Mouse (Mus musculus) forebrain, embryonic 13.5 days (tissue): ENCODE measurements around the gene Wfdc13. TPM values are rescaled to one million over a fixed set of nuclear protein-coding genes. Genes with fewer than 3 reads are reported as not detected.

ENCODE experiments used
- ATAC-seq: fragments of 200-750 bp; cut with Nextera tagmentation; 2 replicates; pipeline ENCODE4 v1.8.0; 2017
- H3K27ac ChIP-seq: fragments of 300-500 bp; sonication (generic); 2 replicates; pipeline ENCODE4 v1.5.1; 2015; ENCODE audit warnings: inconsistent platforms, mild to moderate bottlenecking, moderate library complexity
- H3K27me3 ChIP-seq: fragments of 300-500 bp; sonication (generic); 2 replicates; pipeline ENCODE4 v1.6.1; 2015; ENCODE audit warnings: mild to moderate bottlenecking, inconsistent platforms
- H3K36me3 ChIP-seq: fragments of 300-500 bp; sonication (generic); 2 replicates; pipeline ENCODE4 v1.6.1; 2015; ENCODE audit warnings: mild to moderate bottlenecking, inconsistent platforms; ENCODE audit not compliant: poor library complexity, severe bottlenecking
- H3K4me1 ChIP-seq: fragments of 300-500 bp; sonication (generic); 2 replicates; pipeline ENCODE4 v1.6.1; 2015; ENCODE audit warnings: inconsistent platforms
- H3K4me2 ChIP-seq: fragments of 300-500 bp; sonication (generic); 2 replicates; pipeline ENCODE4 v1.6.1; 2015; ENCODE audit warnings: inconsistent platforms, mild to moderate bottlenecking, moderate library complexity
- H3K4me3 ChIP-seq: fragments of 300-500 bp; sonication (generic); 2 replicates; pipeline ENCODE4 v1.5.1; 2015; ENCODE audit warnings: mild to moderate bottlenecking, inconsistent platforms
- H3K9ac ChIP-seq: fragments of 300-500 bp; sonication (generic); 2 replicates; pipeline ENCODE4 v1.6.1; 2015; ENCODE audit warnings: mild to moderate bottlenecking, inconsistent platforms
- H3K9me3 ChIP-seq: fragments of 300-500 bp; sonication (generic); replicated peaks from 2 replicates; pipeline ENCODE4 v1.6.1; 2016; ENCODE audit warnings: inconsistent platforms
- WGBS: fragments of 180-500 bp; shearing (Covaris S2); methylation state at CpG from one replicate; pipeline ENCODE4 v1.1.7; 2015; 5-methylcytosine and 5-hydroxymethylcytosine counted together
- polyA plus RNA-seq: library from polyadenylated mRNA; unstranded; fragments of >200 nt; fragmentation: Nextera tagmentation; extraction: Ambion mirVana; gene quantifications from 2 replicates; pipeline ENCODE4 v1.2.1, GENCODE M21; 2015

The Wfdc13 gene
- not detected in 2 replicates for polyA plus RNA-seq

- Histone ChIP-seq H3K36me3 (no peaks in the 10 kb centered on the region), H3K4me3 (no peak within 1 kb of the TSS), H3K4me1 (no peaks in the 10 kb centered on the region), H3K27ac (no peak within 1 kb of the TSS), H3K9ac (no peak within 1 kb of the TSS), H3K27me3 (no peaks in the 10 kb centered on the region), H3K4me2 (no peak within 1 kb of the TSS), H3K9me3 (no peaks in the 10 kb centered on the region)
- WGBS = 82% methylated on average over 3 of the region's 3 CpGs
- no peak for ATAC-seq
Measured at GRCm38 (mm10) chr2:164684807-164685206, at the start of gene Wfdc13. Wfdc13 (plus strand) TSS chr2:164685107.

GRCm38 (mm10) chr2:164635266-164635665, 49.6 kb upstream of the Wfdc13 start:
- Histone ChIP-seq H3K4me3 (no peak overlapping the region), H3K9ac (no peak overlapping the region), H3K4me1 (no peaks in the 10 kb centered on the region), H3K36me3 (no peaks in the 10 kb centered on the region), H3K4me2 (no peak overlapping the region), H3K9me3 (no peaks in the 10 kb centered on the region), H3K27me3 (no peaks in the 10 kb centered on the region), H3K27ac (no peak overlapping the region)
- WGBS = 77% methylated on average over 9 of the region's 9 CpGs
- ATAC-seq = no peak

GRCm38 (mm10) chr2:164638696-164639095, 46.2 kb upstream of the Wfdc13 start, which contains the start of gene Wfdc16:
Wfdc16 (minus strand) TSS chr2:164638796.
- Histone ChIP-seq H3K4me2 (no peak within 1 kb of the TSS), H3K4me3 (no peak within 1 kb of the TSS), H3K4me1 (0 out of 2 replicates have a peak, but pooled peaks cover 5% of the 10 kb centered on the region), H3K9ac (no peak within 1 kb of the TSS), H3K9me3 (no peaks in the 10 kb centered on the region), H3K36me3 (no peaks in the 10 kb centered on the region), H3K27ac (no peak within 1 kb of the TSS), H3K27me3 (no peaks in the 10 kb centered on the region)
- ATAC-seq = no peak
- WGBS = 86% methylated on average over 3 of the region's 3 CpGs

GRCm38 (mm10) chr2:164641129-164641528, 43.8 kb upstream of the Wfdc13 start:
- H3K27me3 ChIP-seq = no peaks in the 10 kb centered on the region
- H3K36me3 ChIP-seq = no peaks in the 10 kb centered on the region
- 0 out of 2 replicates have a peak, but pooled peaks cover 5% of the 10 kb centered on the region for H3K4me1 ChIP-seq
- no peak overlapping the region for H3K4me2 ChIP-seq
- H3K9ac ChIP-seq = no peak overlapping the region
- ATAC-seq = no peak
- no peak overlapping the region for H3K27ac ChIP-seq
- 72% methylated on average over 7 of the region's 7 CpGs for WGBS
- no peaks in the 10 kb centered on the region for H3K9me3 ChIP-seq
- H3K4me3 ChIP-seq = no peak overlapping the region

- WGBS = 75% methylated on average over 13 of the region's 13 CpGs
- H3K27me3 ChIP-seq = no peaks in the 10 kb centered on the region
- no peaks in the 10 kb centered on the region for H3K9me3 ChIP-seq
- H3K27ac ChIP-seq = no peak overlapping the region
- H3K9ac ChIP-seq = no peak overlapping the region
- H3K4me1 ChIP-seq = 0 out of 2 replicates have a peak, but pooled peaks cover 5% of the 10 kb centered on the region
- H3K4me2 ChIP-seq = no peak overlapping the region
- no peaks in the 10 kb centered on the region for H3K36me3 ChIP-seq
- ATAC-seq = no peak
- H3K4me3 ChIP-seq = no peak overlapping the region
Measured at GRCm38 (mm10) chr2:164641881-164642673, 42.8 kb upstream of the Wfdc13 start.

- Histone ChIP-seq H3K36me3 (no peaks in the 10 kb centered on the region), H3K4me2 (no peak within 1 kb of the TSS), H3K27ac (no peak within 1 kb of the TSS), H3K4me3 (no peak within 1 kb of the TSS), H3K27me3 (no peaks in the 10 kb centered on the region), H3K9me3 (no peaks in the 10 kb centered on the region), H3K9ac (no peak within 1 kb of the TSS), H3K4me1 (no peaks in the 10 kb centered on the region)
- 20% methylated on average over 11 of the region's 11 CpGs for WGBS
- no peak for ATAC-seq
Measured at GRCm38 (mm10) chr2:164655858-164656257, 29.0 kb upstream of the Wfdc13 start, which contains the start of gene Wfdc10. Wfdc10 (plus strand) TSS chr2:164656046.

- Histone ChIP-seq H3K36me3 (no peaks in the 10 kb centered on the region), H3K9me3 (no peaks in the 10 kb centered on the region), H3K4me2 (no peak within 1 kb of the TSS), H3K4me3 (no peak within 1 kb of the TSS), H3K9ac (no peak within 1 kb of the TSS), H3K4me1 (no peaks in the 10 kb centered on the region), H3K27ac (no peak within 1 kb of the TSS), H3K27me3 (no peaks in the 10 kb centered on the region)
- no peak for ATAC-seq
- 79% methylated on average over 9 of the region's 9 CpGs for WGBS
Measured at GRCm38 (mm10) chr2:164656483-164656882, 28.4 kb upstream of the Wfdc13 start, which contains the start of gene Wfdc9. Wfdc9 (minus strand) TSS chr2:164656583.

GRCm38 (mm10) chr2:164664851-164665250, 20.1 kb upstream of the Wfdc13 start:
- 90% methylated on average over 7 of the region's 7 CpGs for WGBS

GRCm38 (mm10) chr2:164670261-164670660, 14.6 kb upstream of the Wfdc13 start:
- no peak overlapping the region for H3K4me3 ChIP-seq
- H3K4me2 ChIP-seq = no peak overlapping the region
- no peaks in the 10 kb centered on the region for H3K27me3 ChIP-seq
- H3K36me3 ChIP-seq = no peaks in the 10 kb centered on the region
- 90% methylated on average over 5 of the region's 5 CpGs for WGBS
- no peak overlapping the region for H3K27ac ChIP-seq
- H3K4me1 ChIP-seq = no peaks in the 10 kb centered on the region
- no peak overlapping the region for H3K9ac ChIP-seq
- H3K9me3 ChIP-seq = 0 out of 2 replicates have a peak, but pooled peaks cover 3% of the 10 kb centered on the region
- no peak for ATAC-seq

More at GRCm38 (mm10) chr2:164664851-164665250, 20.1 kb upstream of the Wfdc13 start:
- Histone ChIP-seq H3K4me1 (no peaks in the 10 kb centered on the region), H3K4me3 (no peak overlapping the region), H3K36me3 (no peaks in the 10 kb centered on the region), H3K9me3 (0 out of 2 replicates have a peak, but pooled peaks cover 3% of the 10 kb centered on the region), H3K27me3 (no peaks in the 10 kb centered on the region), H3K9ac (no peak overlapping the region), H3K27ac (no peak overlapping the region), H3K4me2 (no peak overlapping the region)
- ATAC-seq = no peak

- H3K27ac ChIP-seq = no peak overlapping the region
- 0 out of 2 replicates have a peak, but pooled peaks cover 3% of the 10 kb centered on the region for H3K9me3 ChIP-seq
- WGBS = 41% methylated on average over 1 of the region's 1 CpGs
- H3K27me3 ChIP-seq = no peaks in the 10 kb centered on the region
- H3K4me1 ChIP-seq = no peaks in the 10 kb centered on the region
- no peak overlapping the region for H3K4me3 ChIP-seq
- H3K36me3 ChIP-seq = no peaks in the 10 kb centered on the region
- no peak for ATAC-seq
- H3K9ac ChIP-seq = no peak overlapping the region
- no peak overlapping the region for H3K4me2 ChIP-seq
Measured at GRCm38 (mm10) chr2:164670938-164671337, 14.0 kb upstream of the Wfdc13 start.

GRCm38 (mm10) chr2:164673987-164674386, 10.9 kb upstream of the Wfdc13 start, which contains the start of gene Wfdc11:
Wfdc11 (minus strand) TSS chr2:164674087.
- ATAC-seq = no peak
- 0 out of 2 replicates have a peak, but pooled peaks cover 6% of the 10 kb centered on the region for H3K4me1 ChIP-seq
- H3K4me3 ChIP-seq = no peak within 1 kb of the TSS
- H3K4me2 ChIP-seq = no peak within 1 kb of the TSS
- no peaks in the 10 kb centered on the region for H3K36me3 ChIP-seq
- H3K9me3 ChIP-seq = no peaks in the 10 kb centered on the region
- H3K27me3 ChIP-seq = no peaks in the 10 kb centered on the region
- no peak within 1 kb of the TSS for H3K9ac ChIP-seq
- 87% methylated on average over 7 of the region's 7 CpGs for WGBS
- no peak within 1 kb of the TSS for H3K27ac ChIP-seq

- no peaks in the 10 kb centered on the region for H3K36me3 ChIP-seq
- WGBS = 73% methylated on average over 7 of the region's 7 CpGs
- H3K4me3 ChIP-seq = no peak overlapping the region
- H3K4me2 ChIP-seq = no peak overlapping the region
- H3K27me3 ChIP-seq = no peaks in the 10 kb centered on the region
- no peaks in the 10 kb centered on the region for H3K9me3 ChIP-seq
- no peak overlapping the region for H3K27ac ChIP-seq
- ATAC-seq = no peak
- H3K9ac ChIP-seq = no peak overlapping the region
- H3K4me1 ChIP-seq = 0 out of 2 replicates have a peak, but pooled peaks cover 11% of the 10 kb centered on the region
Measured at GRCm38 (mm10) chr2:164676103-164676502, 8.8 kb upstream of the Wfdc13 start.
